ENCODE assay signal across 11 mouse cellular contexts in genomic region chr7:101761899-101762780, GRCm38 (mm10). TPM values are rescaled to one million over a fixed set of nuclear protein-coding genes. Genes with fewer than 3 reads are reported as not detected.
A peak's percentile ranks its signal among the peaks of the same experiment; 100 is the strongest.
DNase-seq lines count a peak whose midpoint lies in the region; ATAC-seq and TF ChIP-seq lines count a peak whose summit lies in the region.
"Had no signal": no experiment of that assay in that cellular context is flagged by ENCODE, and none has a peak within 500 bp of the region (broad histone marks: within the 10 kb centered on the region; RNA-seq: fewer than 3 reads in every experiment).

No protein-coding gene starts in this region.

- peaks cover 11% of the 10 kb centered on the region; the same call in 1 of the 2 replicates for H3K36me3 ChIP-seq in hindbrain, postnatal 0 days (ENCODE audit: insufficient read depth, low read length)
- H3K36me3 ChIP-seq in hindbrain, embryonic 10.5 days, result peaks cover 26% of the 10 kb centered on the region
- peaks cover 6% of the 10 kb centered on the region for H3K36me3 ChIP-seq in C2C12 (ENCODE audit: control insufficient read depth, insufficient read depth)

- H3K9ac ChIP-seq in hindbrain, postnatal 0 days (replicated peaks; ENCODE audit: low read length), result no peak overlapping the region
- H3K9ac ChIP-seq: limb, embryonic 13.5 days had no signal

- 0 out of 2 replicates have a peak, but pooled peaks cover 7% of the 10 kb centered on the region for H3K4me1 ChIP-seq in hindbrain, postnatal 0 days (ENCODE audit: insufficient read depth, low read length)
- no peaks in the 10 kb centered on the region for H3K4me1 ChIP-seq in hindbrain, embryonic 10.5 days (replicated peaks)
- H3K4me1 ChIP-seq: limb, embryonic 13.5 days had no signal

- H3K27ac ChIP-seq in hindbrain, postnatal 0 days, result no peak overlapping the region
- H3K27ac ChIP-seq in hindbrain, embryonic 10.5 days, result no peak overlapping the region
- H3K27ac ChIP-seq: limb, embryonic 13.5 days had no signal

- peak; percentile 82 for ATAC-seq in hindbrain, postnatal 0 days

- no peak overlapping the region for H3K4me2 ChIP-seq in hindbrain, postnatal 0 days (ENCODE audit: low read depth, low read length)
- H3K4me2 ChIP-seq: limb, embryonic 13.5 days had no signal

- no peaks in the 10 kb centered on the region for H3K27me3 ChIP-seq in hindbrain, postnatal 0 days (ENCODE audit: insufficient read depth, low read length)
- no peaks in the 10 kb centered on the region for H3K27me3 ChIP-seq in hindbrain, embryonic 10.5 days (ENCODE audit: insufficient read depth, poor library complexity, severe bottlenecking)
- H3K27me3 ChIP-seq in C2C12 (ENCODE audit: control insufficient read depth, insufficient read depth, insufficient read length), result no peaks in the 10 kb centered on the region
- H3K27me3 ChIP-seq: limb, embryonic 13.5 days had no signal

- DNase-seq in adrenal gland, postnatal 10 days, result peak; percentile 67
- DNase-seq in adrenal gland, postnatal 4 days (ENCODE audit: low spot score in 2 of 2), result no peak
- peak; percentile 80 for DNase-seq in hindbrain, postnatal 0 days (ENCODE audit: low spot score)
- no peak for DNase-seq in hindbrain, embryonic 10.5 days (ENCODE audit: low spot score)
- peak; percentile 42 for DNase-seq in fat pad, adult 2 months (ENCODE audit: extremely low read depth, low read depth, low spot score)
- no peak for DNase-seq in spleen, adult 18-20 months
- no peak for DNase-seq in left cerebral cortex, adult 18-20 months (ENCODE audit: low spot score in 2 of 2)
- DNase-seq: B cell, adult 2 months had no signal

- H3ac ChIP-seq in C2C12 (ENCODE audit: control insufficient read depth, insufficient read length, low read depth), result no peak overlapping the region

- H3K79me3 ChIP-seq in C2C12 (ENCODE audit: low read depth), result no peaks in the 10 kb centered on the region

- H3K4me3 ChIP-seq in hindbrain, postnatal 0 days (ENCODE audit: low read length), result no peak overlapping the region
- no peak overlapping the region for H3K4me3 ChIP-seq in hindbrain, embryonic 10.5 days
- no peak overlapping the region for H3K4me3 ChIP-seq in C2C12 (ENCODE audit: insufficient read depth, poor library complexity, severe bottlenecking)
- H3K4me3 ChIP-seq: limb, embryonic 13.5 days had no signal

- no peak for TF ChIP-seq CTCF in hindbrain, postnatal 0 days (IDR thresholded peaks at IDR 0.05; ENCODE audit: low read depth)
- no peak for TF ChIP-seq CTCF in C2C12 (IDR thresholded peaks at IDR 0.05; ENCODE audit: control insufficient read depth, insufficient read depth, insufficient read length)

- H3K9me3 ChIP-seq in hindbrain, postnatal 0 days (ENCODE audit: low read length), result no peaks in the 10 kb centered on the region
- no peaks in the 10 kb centered on the region for H3K9me3 ChIP-seq in hindbrain, embryonic 10.5 days
- H3K9me3 ChIP-seq: limb, embryonic 13.5 days had no signal

- 72% methylated on average over 11 of the region's 11 CpGs for WGBS in hindbrain, postnatal 0 days
- 93% methylated on average over 11 of the region's 11 CpGs for WGBS in hindbrain, embryonic 10.5 days

- no peaks in the 10 kb centered on the region for H3K79me2 ChIP-seq in C2C12 (ENCODE audit: control insufficient read depth, insufficient read depth)

TF ChIP-seq in C2C12, 6 proteins besides CTCF, POLR2A, EP300 and RAD21:
- TF ChIP-seq MAX (IDR thresholded peaks at IDR 0.05), result no peak
- no peak for TF ChIP-seq FOSL1 (IDR thresholded peaks at IDR 0.05; ENCODE audit: insufficient read depth, low read length, poor library complexity, severe bottlenecking)
- no peak for TF ChIP-seq USF1 (IDR thresholded peaks at IDR 0.05; ENCODE audit: low read depth)
- peak; percentile 52 for TF ChIP-seq MYOD1 (IDR thresholded peaks at IDR 0.05; ENCODE audit: control insufficient read depth, insufficient read length, low read depth)

RNA-seq across cellular contexts. Expression of gene Phox2a, which starts 56.0 kb away (rescaled TPM):
- 10 to 100 TPM; 20.9 to 32.4 TPM for total RNA-seq in adrenal gland, postnatal 10 days (2021)
- total RNA-seq in adrenal gland, postnatal 4 days (2021), result 10 to 100 TPM; 56.2 to 66.9 TPM
- 3.7 and 4.5 TPM in 2 replicates for total RNA-seq in hindbrain, postnatal 0 days (2014; rRNA removed)
- polyA plus RNA-seq in hindbrain, postnatal 0 days (2015; fragmentation: Nextera tagmentation; extraction: Ambion mirVana), result 2.0 and 2.1 TPM in 2 replicates
- polyA plus RNA-seq in hindbrain, embryonic 10.5 days (2016; fragmentation: Nextera tagmentation; extraction: Ambion mirVana), result 2.2 and 4.7 TPM in 2 replicates
- 0.05 TPM for polyA plus RNA-seq in C2C12 (2012; fragmentation: generic; extraction: Trizol)
- total RNA-seq in left cerebral cortex, adult 18-20 months (2021), result under 1 TPM; 0.51 to 0.68 TPM
- polyA plus RNA-seq: limb, embryonic 13.5 days; thymus, postnatal 0 days had no signal

Comparison
In these comparisons a context has a peak if more than half of its experiments do, and no peak if none do; other contexts are left out.
1. DNase-seq: peak in adrenal gland, postnatal 10 days (single experiment), hindbrain, postnatal 0 days (single experiment) and fat pad, adult 2 months (single experiment); none in adrenal gland, postnatal 4 days (0 of 2), hindbrain, embryonic 10.5 days (single experiment), spleen, adult 18-20 months (0 of 2) and left cerebral cortex, adult 18-20 months (0 of 2).